Mouse (Mus musculus): ENCODE results near the gene Tmem132d. TPM values are rescaled to one million over a fixed set of nuclear protein-coding genes. Genes with fewer than 3 reads are reported as not detected.
"Not testable (repeated sequence)": the region's sequence is repeated elsewhere in the genome, so short reads cannot be mapped to it uniquely, and the experiment has no call there.

Tmem132d gene
- polyA plus RNA-seq, 1 experiment: not detected

- TF ChIP-seq CTCF (IDR thresholded peaks at IDR 0.05; ENCODE audit: control insufficient read depth, insufficient read depth, low read length) (no peak), POLR2A (IDR thresholded peaks at IDR 0.05; ENCODE audit: borderline replicate concordance, control insufficient read depth, low read depth, low read length) (no peak)
- 65% methylated on average over 4 of the region's 4 CpGs for WGBS
Observed at GRCm38 (mm10) chr5:127800907-127801306, 632.0 kb downstream of the Tmem132d start.

GRCm38 (mm10) chr5:127781221-127781620 lies 651.7 kb downstream of the Tmem132d start:
- no peak overlapping the region for H3K4me3 ChIP-seq (replicated peaks; ENCODE audit: control insufficient read depth, low read depth, low read length)
- no peak for TF ChIP-seq CTCF (IDR thresholded peaks at IDR 0.05; ENCODE audit: control insufficient read depth, insufficient read depth, low read length)
- no peak for TF ChIP-seq POLR2A (IDR thresholded peaks at IDR 0.05; ENCODE audit: borderline replicate concordance, control insufficient read depth, low read depth, low read length)
- H3K27ac ChIP-seq (ENCODE audit: control insufficient read depth, insufficient read depth, low read depth, low read length, poor library complexity): no peak overlapping the region
- H3K4me1 ChIP-seq (ENCODE audit: control insufficient read depth, insufficient read depth, low read length): no peaks in the 10 kb centered on the region
- 77% methylated on average over 5 of the region's 5 CpGs for WGBS

More at GRCm38 (mm10) chr5:127800907-127801306, 632.0 kb downstream of the Tmem132d start:
- Histone ChIP-seq H3K4me3 (replicated peaks; ENCODE audit: control insufficient read depth, low read depth, low read length) (no peak overlapping the region), H3K27ac (ENCODE audit: control insufficient read depth, insufficient read depth, low read depth, low read length, poor library complexity) (no peak overlapping the region), H3K4me1 (ENCODE audit: control insufficient read depth, insufficient read depth, low read length) (no peaks in the 10 kb centered on the region)

GRCm38 (mm10) chr5:127775749-127776148 lies 657.1 kb downstream of the Tmem132d start:
- TF ChIP-seq CTCF (IDR thresholded peaks at IDR 0.05; ENCODE audit: control insufficient read depth, insufficient read depth, low read length) (no peak), POLR2A (IDR thresholded peaks at IDR 0.05; ENCODE audit: borderline replicate concordance, control insufficient read depth, low read depth, low read length) (no peak)
- no peaks in the 10 kb centered on the region for H3K4me1 ChIP-seq (ENCODE audit: control insufficient read depth, insufficient read depth, low read length)
- H3K27ac ChIP-seq (ENCODE audit: control insufficient read depth, insufficient read depth, low read depth, low read length, poor library complexity): no peak overlapping the region
- H3K4me3 ChIP-seq (replicated peaks; ENCODE audit: control insufficient read depth, low read depth, low read length): no peak overlapping the region
- 60% methylated on average over 7 of the region's 7 CpGs for WGBS

- H3K27ac ChIP-seq (ENCODE audit: control insufficient read depth, insufficient read depth, low read depth, low read length, poor library complexity): no peak overlapping the region
- TF ChIP-seq CTCF (IDR thresholded peaks at IDR 0.05; ENCODE audit: control insufficient read depth, insufficient read depth, low read length): no peak
- no peak for TF ChIP-seq POLR2A (IDR thresholded peaks at IDR 0.05; ENCODE audit: borderline replicate concordance, control insufficient read depth, low read depth, low read length)
- WGBS: 63% methylated on average over 4 of the region's 4 CpGs
- no peak overlapping the region for H3K4me3 ChIP-seq (replicated peaks; ENCODE audit: control insufficient read depth, low read depth, low read length)
- no peaks in the 10 kb centered on the region for H3K4me1 ChIP-seq (ENCODE audit: control insufficient read depth, insufficient read depth, low read length)
Observed at GRCm38 (mm10) chr5:127758576-127758975, 674.3 kb downstream of the Tmem132d start.

GRCm38 (mm10) chr5:127756671-127757423 lies 676.0 kb downstream of the Tmem132d start:
- Histone ChIP-seq H3K4me1 (ENCODE audit: control insufficient read depth, insufficient read depth, low read length) (no peaks in the 10 kb centered on the region), H3K27ac (ENCODE audit: control insufficient read depth, insufficient read depth, low read depth, low read length, poor library complexity) (no peak overlapping the region), H3K4me3 (replicated peaks; ENCODE audit: control insufficient read depth, low read depth, low read length) (no peak overlapping the region)
- 69% methylated on average over 4 of the region's 4 CpGs for WGBS
- TF ChIP-seq CTCF (IDR thresholded peaks at IDR 0.05; ENCODE audit: control insufficient read depth, insufficient read depth, low read length): 0 out of 2 replicates have a peak, but pooled peaks have one; percentile 9
- no peak for TF ChIP-seq POLR2A (IDR thresholded peaks at IDR 0.05; ENCODE audit: borderline replicate concordance, control insufficient read depth, low read depth, low read length)

- no peak for TF ChIP-seq POLR2A (IDR thresholded peaks at IDR 0.05; ENCODE audit: borderline replicate concordance, control insufficient read depth, low read depth, low read length)
- TF ChIP-seq CTCF (IDR thresholded peaks at IDR 0.05; ENCODE audit: control insufficient read depth, insufficient read depth, low read length): no peak
- Histone ChIP-seq H3K27ac (ENCODE audit: control insufficient read depth, insufficient read depth, low read depth, low read length, poor library complexity) (no peak overlapping the region), H3K4me3 (replicated peaks; ENCODE audit: control insufficient read depth, low read depth, low read length) (no peak overlapping the region), H3K4me1 (ENCODE audit: control insufficient read depth, insufficient read depth, low read length) (no peaks in the 10 kb centered on the region)
- 71% methylated on average over 3 of the region's 3 CpGs for WGBS
Observed at GRCm38 (mm10) chr5:127756011-127756410, 676.9 kb downstream of the Tmem132d start.

GRCm38 (mm10) chr5:127755594-127755993 lies 677.3 kb downstream of the Tmem132d start:
- no peak for TF ChIP-seq POLR2A (IDR thresholded peaks at IDR 0.05; ENCODE audit: borderline replicate concordance, control insufficient read depth, low read depth, low read length)
- TF ChIP-seq CTCF (IDR thresholded peaks at IDR 0.05; ENCODE audit: control insufficient read depth, insufficient read depth, low read length): no peak
- Histone ChIP-seq H3K4me3 (replicated peaks; ENCODE audit: control insufficient read depth, low read depth, low read length) (no peak overlapping the region), H3K27ac (ENCODE audit: control insufficient read depth, insufficient read depth, low read depth, low read length, poor library complexity) (no peak overlapping the region), H3K4me1 (ENCODE audit: control insufficient read depth, insufficient read depth, low read length) (no peaks in the 10 kb centered on the region)
- 80% methylated on average over 4 of the region's 4 CpGs for WGBS

- TF ChIP-seq POLR2A (IDR thresholded peaks at IDR 0.05; ENCODE audit: borderline replicate concordance, control insufficient read depth, low read depth, low read length): no peak
- H3K27ac ChIP-seq (ENCODE audit: control insufficient read depth, insufficient read depth, low read depth, low read length, poor library complexity): no peak overlapping the region
- WGBS: 38% methylated on average over 20 of the region's 20 CpGs
Observed at GRCm38 (mm10) chr5:127751262-127751975, 681.5 kb downstream of the Tmem132d start.

GRCm38 (mm10) chr5:127749540-127749939 lies 683.3 kb downstream of the Tmem132d start:
- not testable (repeated sequence) for H3K27ac ChIP-seq (ENCODE audit: control insufficient read depth, insufficient read depth, low read depth, low read length, poor library complexity); H3K4me1 ChIP-seq (ENCODE audit: control insufficient read depth, insufficient read depth, low read length); H3K4me3 ChIP-seq (replicated peaks; ENCODE audit: control insufficient read depth, low read depth, low read length)
- 75% methylated on average over 3 of the region's 3 CpGs for WGBS

More at GRCm38 (mm10) chr5:127751262-127751975, 681.5 kb downstream of the Tmem132d start:
- Histone ChIP-seq H3K4me1 (ENCODE audit: control insufficient read depth, insufficient read depth, low read length) (no peaks in the 10 kb centered on the region), H3K4me3 (replicated peaks; ENCODE audit: control insufficient read depth, low read depth, low read length) (no peak overlapping the region)
